Mouse (Mus musculus) midbrain, embryonic 15.5 days (tissue): ENCODE data around the gene Tmem164. TPM values are rescaled to one million over a fixed set of nuclear protein-coding genes. Genes with fewer than 3 reads are reported as not detected.

Experiments
- ATAC-seq: fragments of 200-750 bp; cut with Nextera tagmentation; replicated peaks from 2 replicates; pipeline ENCODE4 v1.8.0; 2017; ENCODE audit warnings: moderate TSS enrichment
- H3K27ac ChIP-seq: fragments of 300-500 bp; sonication (generic); 2 replicates; pipeline ENCODE4 v1.5.1; 2015; ENCODE audit warnings: mild to moderate bottlenecking, inconsistent platforms
- H3K27me3 ChIP-seq: fragments of 300-500 bp; sonication (generic); replicated peaks from 2 replicates; pipeline ENCODE4 v1.6.1; 2015; ENCODE audit warnings: inconsistent platforms
- H3K36me3 ChIP-seq: fragments of 300-500 bp; sonication (generic); replicated peaks from 2 replicates; pipeline ENCODE4 v1.6.1; 2015; ENCODE audit warnings: inconsistent platforms
- H3K4me1 ChIP-seq: fragments of 300-500 bp; sonication (generic); 2 replicates; pipeline ENCODE4 v1.6.1; 2015; ENCODE audit warnings: inconsistent platforms
- H3K4me2 ChIP-seq: fragments of 300-500 bp; sonication (generic); 2 replicates; pipeline ENCODE4 v1.6.1; 2015; ENCODE audit warnings: inconsistent platforms, mild to moderate bottlenecking, moderate library complexity
- H3K4me3 ChIP-seq: fragments of 300-500 bp; sonication (generic); 2 replicates; pipeline ENCODE4 v1.5.1; 2015; ENCODE audit warnings: mild to moderate bottlenecking, inconsistent platforms
- H3K9ac ChIP-seq: fragments of 300-500 bp; sonication (generic); 2 replicates; pipeline ENCODE4 v1.6.1; 2015; ENCODE audit warnings: mild to moderate bottlenecking, inconsistent platforms
- H3K9me3 ChIP-seq: fragments of 300-500 bp; sonication (generic); 2 replicates; pipeline ENCODE4 v1.6.1; 2016; ENCODE audit warnings: inconsistent platforms
- WGBS: fragments of 180-500 bp; shearing (Covaris S2); methylation state at CpG from one replicate; pipeline ENCODE4 v1.1.7; 2015; ENCODE audit warnings: mixed read lengths; 5-methylcytosine and 5-hydroxymethylcytosine counted together
- polyA plus RNA-seq: library from polyadenylated mRNA; unstranded; fragments of >200 nt; fragmentation: Nextera tagmentation; extraction: Ambion mirVana; gene quantifications from 2 replicates; pipeline ENCODE4 v1.2.1, GENCODE M21; 2015

The Tmem164 gene
- polyA plus RNA-seq, 1 experiment from 2014 or later, result 22.3 TPM

GRCm38 (mm10) chrX:142818057-142818682 is 137.0 kb downstream of the Tmem164 start:
- Histone ChIP-seq H3K4me1 (no peaks in the 10 kb centered on the region), H3K9me3 (no peaks in the 10 kb centered on the region), H3K9ac (no peak overlapping the region), H3K36me3 (no peaks in the 10 kb centered on the region), H3K4me2 (no peak overlapping the region), H3K27me3 (no peaks in the 10 kb centered on the region), H3K4me3 (no peak overlapping the region), H3K27ac (no peak overlapping the region)
- 45% methylated on average over 10 of the region's 10 CpGs for WGBS
- ATAC-seq, result peak; percentile 44; the same call in 1 of the 2 replicates

GRCm38 (mm10) chrX:142821239-142821638 is 140.0 kb downstream of the Tmem164 start:
- H3K4me1 ChIP-seq, result no peaks in the 10 kb centered on the region
- 0 out of 2 replicates have a peak, but pooled peaks have one; percentile 13 for ATAC-seq
- WGBS, result 90% methylated on average over 6 of the region's 6 CpGs
- H3K36me3 ChIP-seq, result no peaks in the 10 kb centered on the region
- no peak overlapping the region for H3K4me2 ChIP-seq
- no peak overlapping the region for H3K9ac ChIP-seq
- H3K27ac ChIP-seq, result no peak overlapping the region
- no peak overlapping the region for H3K4me3 ChIP-seq
- H3K27me3 ChIP-seq, result no peaks in the 10 kb centered on the region
- H3K9me3 ChIP-seq, result no peaks in the 10 kb centered on the region

- Histone ChIP-seq H3K4me3 (no peak overlapping the region), H3K9me3 (no peaks in the 10 kb centered on the region), H3K4me1 (no peaks in the 10 kb centered on the region), H3K27me3 (no peaks in the 10 kb centered on the region), H3K36me3 (no peaks in the 10 kb centered on the region), H3K4me2 (no peak overlapping the region), H3K27ac (no peak overlapping the region), H3K9ac (no peak overlapping the region)
- 35% methylated on average over 3 of the region's 3 CpGs for WGBS
- ATAC-seq, result no peak
Measured at GRCm38 (mm10) chrX:142821846-142822245, 140.6 kb downstream of the Tmem164 start.

GRCm38 (mm10) chrX:142825309-142825708 is 144.1 kb downstream of the Tmem164 start:
- ATAC-seq, result no peak
- 80% methylated on average over 1 of the region's 1 CpGs for WGBS

GRCm38 (mm10) chrX:142827644-142828043 is 146.4 kb downstream of the Tmem164 start:
- no peak for ATAC-seq
- no peak overlapping the region for H3K4me2 ChIP-seq
- 38% methylated on average over 1 of the region's 1 CpGs for WGBS

More at GRCm38 (mm10) chrX:142825309-142825708, 144.1 kb downstream of the Tmem164 start:
- no peak overlapping the region for H3K27ac ChIP-seq
- H3K36me3 ChIP-seq, result no peaks in the 10 kb centered on the region
- H3K9ac ChIP-seq, result no peak overlapping the region
- H3K9me3 ChIP-seq, result no peaks in the 10 kb centered on the region
- H3K4me1 ChIP-seq, result no peaks in the 10 kb centered on the region
- H3K27me3 ChIP-seq, result no peaks in the 10 kb centered on the region
- no peak overlapping the region for H3K4me2 ChIP-seq
- no peak overlapping the region for H3K4me3 ChIP-seq

GRCm38 (mm10) chrX:142828184-142828908 is 147.1 kb downstream of the Tmem164 start:
- H3K27ac ChIP-seq, result no peak overlapping the region
- no peaks in the 10 kb centered on the region for H3K4me1 ChIP-seq
- ATAC-seq, result no peak
- H3K27me3 ChIP-seq, result no peaks in the 10 kb centered on the region
- WGBS, result 72% methylated on average over 13 of the region's 13 CpGs
- no peaks in the 10 kb centered on the region for H3K9me3 ChIP-seq
- no peaks in the 10 kb centered on the region for H3K36me3 ChIP-seq
- H3K4me2 ChIP-seq, result no peak overlapping the region
- no peak overlapping the region for H3K9ac ChIP-seq
- H3K4me3 ChIP-seq, result no peak overlapping the region

More at GRCm38 (mm10) chrX:142827644-142828043, 146.4 kb downstream of the Tmem164 start:
- Histone ChIP-seq H3K4me3 (no peak overlapping the region), H3K9ac (no peak overlapping the region), H3K4me1 (no peaks in the 10 kb centered on the region), H3K27ac (no peak overlapping the region), H3K27me3 (no peaks in the 10 kb centered on the region), H3K9me3 (no peaks in the 10 kb centered on the region), H3K36me3 (no peaks in the 10 kb centered on the region)

GRCm38 (mm10) chrX:142829267-142829666 is 148.1 kb downstream of the Tmem164 start:
- Histone ChIP-seq H3K4me1 (no peaks in the 10 kb centered on the region), H3K4me2 (no peak overlapping the region), H3K9ac (no peak overlapping the region), H3K27me3 (no peaks in the 10 kb centered on the region), H3K36me3 (no peaks in the 10 kb centered on the region), H3K27ac (no peak overlapping the region), H3K4me3 (no peak overlapping the region), H3K9me3 (no peaks in the 10 kb centered on the region)
- WGBS, result 86% methylated on average over 2 of the region's 2 CpGs
- no peak for ATAC-seq

GRCm38 (mm10) chrX:142829866-142830470 is 148.8 kb downstream of the Tmem164 start:
- Histone ChIP-seq H3K36me3 (no peaks in the 10 kb centered on the region), H3K9me3 (no peaks in the 10 kb centered on the region), H3K27me3 (no peaks in the 10 kb centered on the region), H3K27ac (no peak overlapping the region), H3K4me3 (no peak overlapping the region), H3K4me1 (no peaks in the 10 kb centered on the region), H3K4me2 (no peak overlapping the region), H3K9ac (no peak overlapping the region)
- 85% methylated on average over 12 of the region's 12 CpGs for WGBS
- ATAC-seq, result no peak

- Histone ChIP-seq H3K27me3 (no peaks in the 10 kb centered on the region), H3K36me3 (no peaks in the 10 kb centered on the region), H3K27ac (no peak overlapping the region), H3K9ac (no peak overlapping the region), H3K4me1 (no peaks in the 10 kb centered on the region), H3K4me3 (no peak overlapping the region), H3K4me2 (no peak overlapping the region), H3K9me3 (no peaks in the 10 kb centered on the region)
- ATAC-seq, result no peak
- 91% methylated on average over 6 of the region's 6 CpGs for WGBS
Measured at GRCm38 (mm10) chrX:142830572-142830971, 149.4 kb downstream of the Tmem164 start.

GRCm38 (mm10) chrX:142832221-142832620 is 151.0 kb downstream of the Tmem164 start:
- Histone ChIP-seq H3K9me3 (no peaks in the 10 kb centered on the region), H3K4me1 (no peaks in the 10 kb centered on the region), H3K27me3 (no peaks in the 10 kb centered on the region), H3K27ac (no peak overlapping the region), H3K4me2 (no peak overlapping the region), H3K9ac (no peak overlapping the region), H3K36me3 (no peaks in the 10 kb centered on the region), H3K4me3 (no peak overlapping the region)
- WGBS, result 71% methylated on average over 3 of the region's 3 CpGs
- ATAC-seq, result no peak

GRCm38 (mm10) chrX:142833164-142833796 is 152.1 kb downstream of the Tmem164 start:
- Histone ChIP-seq H3K9ac (no peak overlapping the region), H3K4me3 (no peak overlapping the region), H3K4me2 (no peak overlapping the region), H3K36me3 (no peaks in the 10 kb centered on the region), H3K4me1 (no peaks in the 10 kb centered on the region), H3K27me3 (no peaks in the 10 kb centered on the region), H3K27ac (no peak overlapping the region), H3K9me3 (no peaks in the 10 kb centered on the region)
- no peak for ATAC-seq
- 77% methylated on average over 13 of the region's 13 CpGs for WGBS

GRCm38 (mm10) chrX:142834807-142835206 is 153.6 kb downstream of the Tmem164 start:
- no peak overlapping the region for H3K4me2 ChIP-seq
- H3K4me1 ChIP-seq, result no peaks in the 10 kb centered on the region
- no peaks in the 10 kb centered on the region for H3K27me3 ChIP-seq
- no peaks in the 10 kb centered on the region for H3K36me3 ChIP-seq
- ATAC-seq, result no peak
- H3K9me3 ChIP-seq, result no peaks in the 10 kb centered on the region
- H3K4me3 ChIP-seq, result no peak overlapping the region
- H3K9ac ChIP-seq, result no peak overlapping the region
- WGBS, result 91% methylated on average over 6 of the region's 6 CpGs
- no peak overlapping the region for H3K27ac ChIP-seq
